Mouse (Mus musculus) brain, embryonic 14.5 days (tissue): ENCODE measurements around the gene Dap3.

ENCODE experiments used
- CTCF ChIP-seq: fragments of 200-500 bp; IDR thresholded peaks from 2 replicates; pipeline ENCODE4 v1.5.1; 2012; ENCODE audit warnings: inconsistent platforms, mild to moderate bottlenecking, moderate library complexity, borderline replicate concordance; ENCODE audit not compliant: insufficient read depth, insufficient read length; ENCODE audit errors: extremely low read depth
- POLR2A ChIP-seq: fragments of 200-500 bp; IDR thresholded peaks from 2 replicates; pipeline ENCODE4 v1.6.1; 2012; ENCODE audit warnings: mild to moderate bottlenecking, inconsistent platforms, borderline replicate concordance; ENCODE audit not compliant: poor library complexity, insufficient read depth, insufficient read length, severe bottlenecking; ENCODE audit errors: extremely low read depth

DNA sequence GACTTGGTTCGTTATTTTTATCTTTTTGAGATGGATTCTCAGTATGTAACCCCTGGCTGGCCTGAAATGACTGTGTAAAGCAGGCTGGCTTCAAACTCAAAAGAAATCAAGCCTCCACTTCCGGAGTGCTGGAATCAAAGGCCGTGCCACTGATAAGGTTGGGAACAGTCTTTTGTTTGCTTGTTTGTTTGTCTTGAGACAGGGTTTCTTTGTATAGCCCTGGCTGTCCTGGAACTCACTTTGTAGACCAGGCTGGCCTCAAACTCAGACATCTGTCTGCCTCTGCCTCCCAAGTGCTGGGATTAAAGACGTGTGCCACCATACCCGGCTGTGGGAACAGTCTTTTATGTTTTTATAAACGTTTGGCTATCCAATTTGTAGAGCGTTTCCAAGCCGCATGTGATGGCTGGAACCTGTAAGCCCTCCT, 36.6 kb downstream of the Dap3 start:
- no peak for TF ChIP-seq CTCF
- TF ChIP-seq POLR2A: no peak
